Mouse (Mus musculus): ENCODE measurements around the gene Polr2l. TPM values are rescaled to one million over a fixed set of nuclear protein-coding genes. Genes with fewer than 3 reads are reported as not detected.
A peak's percentile ranks its signal among the peaks of the same experiment; 100 is the strongest.

Polr2l gene
- polyA plus RNA-seq, 1 experiment from 2014 or later = 78.0 TPM

GRCm38 (mm10) chr7:141472226-141472625, 2.7 kb downstream of the Polr2l start:
- Histone ChIP-seq H3K27ac (replicated peaks in 1 of 2; ENCODE audit: control insufficient read depth in 1 of 2, insufficient read depth in 1 of 2, low read depth in 2 of 2, low read length in 2 of 2) (no peak overlapping the region), H3K9ac (ENCODE audit: low read length) (no peak overlapping the region), H3K36me3 (ENCODE audit: control insufficient read depth, insufficient read depth, low read length) (peaks cover 38% of the 10 kb centered on the region), H3K4me2 (ENCODE audit: low read length) (no peak overlapping the region), H3K4me1 (ENCODE audit: control insufficient read depth in 2 of 2, insufficient read depth in 2 of 2, low read length in 2 of 2) (peaks cover 41 to 47% of the 10 kb centered on the region in 2 experiments), H3K27me3 (ENCODE audit: control insufficient read depth, insufficient read depth, low read length) (no peaks in the 10 kb centered on the region), H3K9me3 (ENCODE audit: control insufficient read depth, low read length) (no peaks in the 10 kb centered on the region), H3K4me3 (ENCODE audit: control insufficient read depth in 1 of 2, insufficient read depth in 1 of 2, low read depth in 1 of 2, low read length in 2 of 2) (no peak overlapping the region)
- WGBS = 78% methylated on average over 6 of the region's 6 CpGs
- ATAC-seq (ENCODE audit: insufficient number of reproducible peaks, insufficient read depth, low FRiP score, low read depth) = no peak

GRCm38 (mm10) chr7:141471236-141471635, 3.7 kb downstream of the Polr2l start:
- H3K9me3 ChIP-seq (ENCODE audit: control insufficient read depth, low read length) = no peaks in the 10 kb centered on the region
- peaks cover 38% of the 10 kb centered on the region for H3K36me3 ChIP-seq (ENCODE audit: control insufficient read depth, insufficient read depth, low read length)
- ATAC-seq (ENCODE audit: insufficient number of reproducible peaks, insufficient read depth, low FRiP score, low read depth) = no peak
- H3K4me3 ChIP-seq (ENCODE audit: control insufficient read depth in 1 of 2, insufficient read depth in 1 of 2, low read depth in 1 of 2, low read length in 2 of 2) = no peak overlapping the region
- no peaks in the 10 kb centered on the region for H3K27me3 ChIP-seq (ENCODE audit: control insufficient read depth, insufficient read depth, low read length)
- no peak overlapping the region for H3K27ac ChIP-seq (replicated peaks in 1 of 2; ENCODE audit: control insufficient read depth in 1 of 2, insufficient read depth in 1 of 2, low read depth in 2 of 2, low read length in 2 of 2)
- H3K4me2 ChIP-seq (ENCODE audit: low read length) = no peak overlapping the region
- H3K9ac ChIP-seq (ENCODE audit: low read length) = no peak overlapping the region
- WGBS = 93% methylated on average over 1 of the region's 1 CpGs
- peaks cover 38 to 45% of the 10 kb centered on the region in 2 experiments for H3K4me1 ChIP-seq (ENCODE audit: control insufficient read depth in 2 of 2, insufficient read depth in 2 of 2, low read length in 2 of 2)

GRCm38 (mm10) chr7:141470637-141470944, 4.3 kb downstream of the Polr2l start:
- Histone ChIP-seq H3K4me3 (ENCODE audit: control insufficient read depth in 1 of 2, insufficient read depth in 1 of 2, low read depth in 1 of 2, low read length in 2 of 2) (no peak overlapping the region), H3K4me1 (ENCODE audit: control insufficient read depth in 2 of 2, insufficient read depth in 2 of 2, low read length in 2 of 2) (peaks cover 32 to 39% of the 10 kb centered on the region in 2 experiments), H3K27me3 (ENCODE audit: control insufficient read depth, insufficient read depth, low read length) (no peaks in the 10 kb centered on the region), H3K4me2 (ENCODE audit: low read length) (no peak overlapping the region), H3K36me3 (ENCODE audit: control insufficient read depth, insufficient read depth, low read length) (peaks cover 38% of the 10 kb centered on the region), H3K27ac (replicated peaks in 1 of 2; ENCODE audit: control insufficient read depth in 1 of 2, insufficient read depth in 1 of 2, low read depth in 2 of 2, low read length in 2 of 2) (no peak overlapping the region), H3K9ac (ENCODE audit: low read length) (no peak overlapping the region), H3K9me3 (ENCODE audit: control insufficient read depth, low read length) (no peaks in the 10 kb centered on the region)
- WGBS = 91% methylated on average over 10 of the region's 10 CpGs
- ATAC-seq (ENCODE audit: insufficient number of reproducible peaks, insufficient read depth, low FRiP score, low read depth) = no peak

GRCm38 (mm10) chr7:141469901-141470636, 4.9 kb downstream of the Polr2l start:
- Histone ChIP-seq H3K4me2 (ENCODE audit: low read length) (peak overlapping the region; percentile 91), H3K4me1 (ENCODE audit: control insufficient read depth in 2 of 2, insufficient read depth in 2 of 2, low read length in 2 of 2) (peaks cover 32 to 43% of the 10 kb centered on the region in 2 experiments), H3K9ac (ENCODE audit: low read length) (peak overlapping the region; percentile 96), H3K4me3 (ENCODE audit: control insufficient read depth in 1 of 2, insufficient read depth in 1 of 2, low read depth in 1 of 2, low read length in 2 of 2) (no peak overlapping the region), H3K9me3 (ENCODE audit: control insufficient read depth, low read length) (no peaks in the 10 kb centered on the region), H3K27ac (replicated peaks in 1 of 2; ENCODE audit: control insufficient read depth in 1 of 2, insufficient read depth in 1 of 2, low read depth in 2 of 2, low read length in 2 of 2) (peak overlapping the region in 1 of 2 experiments; percentile 98; a peak in 1 of 4 replicates), H3K36me3 (ENCODE audit: control insufficient read depth, insufficient read depth, low read length) (peaks cover 38% of the 10 kb centered on the region), H3K27me3 (ENCODE audit: control insufficient read depth, insufficient read depth, low read length) (no peaks in the 10 kb centered on the region)
- WGBS = 84% methylated on average over 18 of the region's 18 CpGs
- no peak for ATAC-seq (ENCODE audit: insufficient number of reproducible peaks, insufficient read depth, low FRiP score, low read depth)

DNA sequence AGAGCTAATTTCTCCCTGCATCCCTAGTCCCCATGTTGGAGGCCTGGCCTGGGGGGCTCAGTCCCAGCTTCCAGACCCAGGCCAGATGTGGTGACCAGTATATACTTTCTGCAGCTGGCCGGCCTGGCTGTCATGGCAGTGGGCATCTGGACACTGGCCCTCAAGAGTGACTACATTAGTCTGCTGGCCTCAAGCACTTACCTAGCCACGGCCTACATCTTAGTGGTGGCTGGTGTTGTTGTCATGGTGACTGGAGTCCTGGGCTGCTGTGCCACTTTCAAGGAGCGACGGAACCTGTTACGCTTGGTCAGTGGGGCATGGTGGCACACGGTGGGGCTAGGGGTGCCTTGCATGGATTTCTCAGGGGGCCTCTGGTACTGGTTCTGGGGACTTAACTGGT, 5.6 kb downstream of the Polr2l start:
- Histone ChIP-seq H3K27ac (replicated peaks in 1 of 2; ENCODE audit: control insufficient read depth in 1 of 2, insufficient read depth in 1 of 2, low read depth in 2 of 2, low read length in 2 of 2) (peak overlapping the region; percentile 95 to 98), H3K27me3 (ENCODE audit: control insufficient read depth, insufficient read depth, low read length) (peaks cover 3% of the 10 kb centered on the region; the same call in 1 of the 2 replicates), H3K9me3 (ENCODE audit: control insufficient read depth, low read length) (no peaks in the 10 kb centered on the region), H3K4me2 (ENCODE audit: low read length) (peak overlapping the region; percentile 91), H3K4me1 (ENCODE audit: control insufficient read depth in 2 of 2, insufficient read depth in 2 of 2, low read length in 2 of 2) (peaks cover 37 to 49% of the 10 kb centered on the region in 2 experiments), H3K36me3 (ENCODE audit: control insufficient read depth, insufficient read depth, low read length) (peaks cover 38% of the 10 kb centered on the region), H3K4me3 (ENCODE audit: control insufficient read depth in 1 of 2, insufficient read depth in 1 of 2, low read depth in 1 of 2, low read length in 2 of 2) (peak overlapping the region; percentile 77 to 85; a peak in 2 of 4 replicates), H3K9ac (ENCODE audit: low read length) (peak overlapping the region; percentile 96)
- WGBS = 87% methylated on average over 6 of the region's 6 CpGs
- ATAC-seq (ENCODE audit: insufficient number of reproducible peaks, insufficient read depth, low FRiP score, low read depth) = no peak

DNA sequence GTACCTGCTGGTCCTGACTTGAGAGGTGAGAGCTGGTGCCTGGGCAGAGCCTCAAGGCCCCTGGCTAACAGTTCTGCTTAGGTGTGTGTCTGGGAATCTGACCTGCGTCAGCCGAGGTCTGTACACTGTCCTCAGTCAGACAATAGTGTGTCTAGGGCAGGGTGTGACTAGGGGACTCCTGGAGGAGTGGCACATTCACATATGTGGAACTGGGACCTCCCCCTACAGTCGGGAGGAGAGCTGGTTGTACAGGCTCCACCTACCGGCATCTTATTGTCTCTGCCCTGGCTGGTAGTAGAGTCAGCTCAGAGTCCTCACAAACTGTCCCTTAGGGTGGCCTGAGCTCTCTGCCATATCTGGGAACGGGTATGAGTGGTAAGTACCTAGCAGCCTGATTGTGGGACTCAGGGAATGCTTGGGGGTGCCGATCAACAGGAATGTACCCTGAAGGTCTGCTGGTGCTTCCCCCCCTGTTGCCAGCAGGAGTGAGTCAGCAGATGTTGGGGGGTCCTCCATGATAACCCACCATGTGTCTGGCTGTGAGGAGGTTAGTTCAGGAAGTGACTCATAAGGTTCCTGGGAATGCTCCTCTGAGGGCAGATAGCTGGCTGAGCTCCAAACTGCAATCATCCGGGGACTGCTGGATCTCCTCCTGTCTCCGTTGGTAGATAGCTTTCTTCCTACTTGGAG, 6.3 kb downstream of the Polr2l start:
- Histone ChIP-seq H3K9me3 (ENCODE audit: control insufficient read depth, low read length) (no peaks in the 10 kb centered on the region), H3K27me3 (ENCODE audit: control insufficient read depth, insufficient read depth, low read length) (peaks cover 10% of the 10 kb centered on the region), H3K9ac (ENCODE audit: low read length) (peak overlapping the region; percentile 96), H3K4me1 (ENCODE audit: control insufficient read depth in 2 of 2, insufficient read depth in 2 of 2, low read length in 2 of 2) (peaks cover 33 to 45% of the 10 kb centered on the region in 2 experiments), H3K4me3 (ENCODE audit: control insufficient read depth in 1 of 2, insufficient read depth in 1 of 2, low read depth in 1 of 2, low read length in 2 of 2) (peak overlapping the region; percentile 77 to 85), H3K36me3 (ENCODE audit: control insufficient read depth, insufficient read depth, low read length) (peaks cover 38% of the 10 kb centered on the region), H3K27ac (replicated peaks in 1 of 2; ENCODE audit: control insufficient read depth in 1 of 2, insufficient read depth in 1 of 2, low read depth in 2 of 2, low read length in 2 of 2) (peak overlapping the region; percentile 95 to 98), H3K4me2 (ENCODE audit: low read length) (peak overlapping the region; percentile 91)
- WGBS = 3% methylated on average over 8 of the region's 8 CpGs
- ATAC-seq (ENCODE audit: insufficient number of reproducible peaks, insufficient read depth, low FRiP score, low read depth) = peak; percentile 65

GRCm38 (mm10) chr7:141468164-141468521, 6.8 kb downstream of the Polr2l start:
- Histone ChIP-seq H3K27ac (replicated peaks in 1 of 2; ENCODE audit: control insufficient read depth in 1 of 2, insufficient read depth in 1 of 2, low read depth in 2 of 2, low read length in 2 of 2) (peak overlapping the region; percentile 95 to 98), H3K36me3 (ENCODE audit: control insufficient read depth, insufficient read depth, low read length) (peaks cover 38% of the 10 kb centered on the region), H3K9me3 (ENCODE audit: control insufficient read depth, low read length) (no peaks in the 10 kb centered on the region), H3K4me1 (ENCODE audit: control insufficient read depth in 2 of 2, insufficient read depth in 2 of 2, low read length in 2 of 2) (peaks cover 35 to 44% of the 10 kb centered on the region in 2 experiments), H3K9ac (ENCODE audit: low read length) (peak overlapping the region; percentile 96), H3K4me2 (ENCODE audit: low read length) (peak overlapping the region; percentile 91), H3K4me3 (ENCODE audit: control insufficient read depth in 1 of 2, insufficient read depth in 1 of 2, low read depth in 1 of 2, low read length in 2 of 2) (peak overlapping the region; percentile 77 to 85), H3K27me3 (ENCODE audit: control insufficient read depth, insufficient read depth, low read length) (peaks cover 15% of the 10 kb centered on the region)
- WGBS = 12% methylated on average over 5 of the region's 5 CpGs
- ATAC-seq (ENCODE audit: insufficient number of reproducible peaks, insufficient read depth, low FRiP score, low read depth) = no peak
